Comparison of ENCODE assay signal across 16 mouse cellular contexts in genomic region chr13:91662751-91663150, GRCm38 (mm10).
A peak's percentile ranks its signal among the peaks of the same experiment; 100 is the strongest.
DNase-seq lines count a peak whose midpoint lies in the region.
"Had no signal": no experiment of that assay in that cellular context is flagged by ENCODE, and none has a peak within 500 bp of the region (broad histone marks: within the 10 kb centered on the region; RNA-seq: fewer than 3 reads in every experiment).

No protein-coding gene starts in this region.

- peak; percentile 12 for DNase-seq in embryo, embryonic 10 days (ENCODE audit: low spot score)
- no peak for DNase-seq in embryo, embryonic 9.5 days (ENCODE audit: extremely low spot score)
- DNase-seq in A20 (ENCODE audit: low read depth, low spot score), result peak; percentile 35
- DNase-seq in embryo, embryonic 10.5 days (ENCODE audit: low spot score), result peak; percentile 24
- peak; percentile 62 for DNase-seq in forelimb bud, embryonic 11.5 days (ENCODE audit: low read depth, low spot score)
- no peak for DNase-seq in spleen, adult 18-20 months
- DNase-seq in kidney, postnatal 14 days, result no peak
- DNase-seq: cerebellum, adult 8-10 months; cerebellum, postnatal 36 days; heart, adult 2 months; kidney, adult 18-20 months; kidney, postnatal 36 days; liver, postnatal 0 days; lung, postnatal 4 days; thymus, adult 2 months; thymus, postnatal 4 days had no signal

Comparison
In these comparisons a context has a peak if more than half of its experiments do, and no peak if none do; other contexts are left out.
1. DNase-seq: peak in embryo, embryonic 10 days (single experiment), A20 (single experiment), embryo, embryonic 10.5 days (single experiment) and forelimb bud, embryonic 11.5 days (single experiment); none in embryo, embryonic 9.5 days (single experiment), spleen, adult 18-20 months (0 of 2) and kidney, postnatal 14 days (single experiment).